Mouse (Mus musculus): ENCODE measurements around the gene Nmrk1. TPM values are rescaled to one million over a fixed set of nuclear protein-coding genes. Genes with fewer than 3 reads are reported as not detected.

The Nmrk1 gene
- polyA plus RNA-seq, 1 experiment from 2014 or later = 9.6 TPM

- Histone ChIP-seq H3K9ac (ENCODE audit: low read length) (no peak overlapping the region), H3K27me3 (replicated peaks; ENCODE audit: control insufficient read depth, insufficient read depth, low read length) (no peaks in the 10 kb centered on the region), H3K4me2 (ENCODE audit: low read length) (no peak overlapping the region), H3K27ac (ENCODE audit: low read depth) (no peak overlapping the region), H3K9me3 (ENCODE audit: control insufficient read depth, low read length) (no peaks in the 10 kb centered on the region), H3K4me3 (ENCODE audit: low read depth, low read length) (no peak overlapping the region), H3K4me1 (replicated peaks; ENCODE audit: control insufficient read depth, insufficient read depth, low read length) (no peaks in the 10 kb centered on the region), H3K36me3 (ENCODE audit: control insufficient read depth, insufficient read depth, low read length) (no peaks in the 10 kb centered on the region; the same call in 1 of the 2 replicates)
- DNase-seq (ENCODE audit: low spot score) (no peak), ATAC-seq (replicated peaks; ENCODE audit: low FRiP score, low TSS enrichment, low read depth) (no peak)
- WGBS = 71% methylated on average over 4 of the region's 4 CpGs
These were observed 9.3 kb downstream of the Nmrk1 start for GRCm38 (mm10) chr19:18641001-18641400.

- Histone ChIP-seq H3K9me3 (ENCODE audit: control insufficient read depth, low read length) (no peaks in the 10 kb centered on the region), H3K27me3 (replicated peaks; ENCODE audit: control insufficient read depth, insufficient read depth, low read length) (no peaks in the 10 kb centered on the region), H3K9ac (ENCODE audit: low read length) (no peak overlapping the region), H3K36me3 (ENCODE audit: control insufficient read depth, insufficient read depth, low read length) (no peaks in the 10 kb centered on the region; the same call in 1 of the 2 replicates), H3K4me1 (replicated peaks; ENCODE audit: control insufficient read depth, insufficient read depth, low read length) (no peaks in the 10 kb centered on the region), H3K27ac (ENCODE audit: low read depth) (no peak overlapping the region), H3K4me2 (ENCODE audit: low read length) (no peak overlapping the region), H3K4me3 (ENCODE audit: low read depth, low read length) (no peak overlapping the region)
- ATAC-seq (replicated peaks; ENCODE audit: low FRiP score, low TSS enrichment, low read depth) (no peak), DNase-seq (ENCODE audit: low spot score) (no peak)
- WGBS = 67% methylated on average over 4 of the region's 4 CpGs
These were observed 11.7 kb downstream of the Nmrk1 start for GRCm38 (mm10) chr19:18643411-18643810.

DNA sequence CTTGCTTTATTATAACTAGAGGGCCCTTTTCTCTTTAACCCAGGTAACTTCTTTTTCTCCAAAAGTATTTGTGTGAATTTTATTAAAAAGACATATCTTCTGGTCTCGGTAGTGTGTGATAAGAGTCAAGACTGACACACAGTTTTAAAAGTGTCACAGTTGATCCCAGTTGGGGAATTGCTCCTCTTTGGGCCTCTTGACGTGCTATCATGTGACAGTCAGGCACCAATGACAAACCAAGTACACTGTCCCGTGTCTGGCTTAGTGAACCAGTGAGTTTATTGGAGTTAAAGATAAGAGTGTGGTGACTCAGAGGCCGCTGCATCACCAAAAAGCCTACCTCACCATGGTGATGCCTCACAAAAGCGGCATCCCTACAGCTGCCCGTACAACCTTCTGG lies 12.3 kb downstream of the Nmrk1 start:
- Histone ChIP-seq H3K4me2 (ENCODE audit: low read length) (no peak overlapping the region), H3K9me3 (ENCODE audit: control insufficient read depth, low read length) (no peaks in the 10 kb centered on the region), H3K4me3 (ENCODE audit: low read depth, low read length) (no peak overlapping the region), H3K27me3 (replicated peaks; ENCODE audit: control insufficient read depth, insufficient read depth, low read length) (no peaks in the 10 kb centered on the region), H3K27ac (ENCODE audit: low read depth) (no peak overlapping the region), H3K4me1 (replicated peaks; ENCODE audit: control insufficient read depth, insufficient read depth, low read length) (no peaks in the 10 kb centered on the region), H3K9ac (ENCODE audit: low read length) (no peak overlapping the region), H3K36me3 (ENCODE audit: control insufficient read depth, insufficient read depth, low read length) (no peaks in the 10 kb centered on the region; the same call in 1 of the 2 replicates)
- WGBS = 70% methylated on average over 6 of the region's 6 CpGs
- ATAC-seq (replicated peaks; ENCODE audit: low FRiP score, low TSS enrichment, low read depth) (no peak), DNase-seq (ENCODE audit: low spot score) (no peak)

- H3K9ac ChIP-seq (ENCODE audit: low read length) = no peak overlapping the region
- DNase-seq (ENCODE audit: low spot score) (no peak), ATAC-seq (replicated peaks; ENCODE audit: low FRiP score, low TSS enrichment, low read depth) (no peak)
- H3K36me3 ChIP-seq (ENCODE audit: control insufficient read depth, insufficient read depth, low read length) = no peaks in the 10 kb centered on the region; the same call in 1 of the 2 replicates
- 66% methylated on average over 3 of the region's 3 CpGs for whole genome bisulfite sequencing
- H3K27ac ChIP-seq (ENCODE audit: low read depth) = no peak overlapping the region
- H3K27me3 ChIP-seq (replicated peaks; ENCODE audit: control insufficient read depth, insufficient read depth, low read length) = no peaks in the 10 kb centered on the region
- no peaks in the 10 kb centered on the region for H3K9me3 ChIP-seq (ENCODE audit: control insufficient read depth, low read length)
- no peaks in the 10 kb centered on the region for H3K4me1 ChIP-seq (replicated peaks; ENCODE audit: control insufficient read depth, insufficient read depth, low read length)
- H3K4me3 ChIP-seq (ENCODE audit: low read depth, low read length) = no peak overlapping the region
- no peak overlapping the region for H3K4me2 ChIP-seq (ENCODE audit: low read length)
These were observed 14.6 kb downstream of the Nmrk1 start for GRCm38 (mm10) chr19:18646397-18646796.

GRCm38 (mm10) chr19:18646853-18647420 lies 15.2 kb downstream of the Nmrk1 start:
- H3K27me3 ChIP-seq (replicated peaks; ENCODE audit: control insufficient read depth, insufficient read depth, low read length) = no peaks in the 10 kb centered on the region
- H3K9me3 ChIP-seq (ENCODE audit: control insufficient read depth, low read length) = no peaks in the 10 kb centered on the region
- no peak overlapping the region for H3K4me2 ChIP-seq (ENCODE audit: low read length)
- WGBS = 80% methylated on average over 5 of the region's 5 CpGs
- ATAC-seq (replicated peaks; ENCODE audit: low FRiP score, low TSS enrichment, low read depth) (no peak), DNase-seq (ENCODE audit: low spot score) (no peak)
- no peak overlapping the region for H3K4me3 ChIP-seq (ENCODE audit: low read depth, low read length)
- H3K4me1 ChIP-seq (replicated peaks; ENCODE audit: control insufficient read depth, insufficient read depth, low read length) = no peaks in the 10 kb centered on the region
- H3K36me3 ChIP-seq (ENCODE audit: control insufficient read depth, insufficient read depth, low read length) = no peaks in the 10 kb centered on the region; the same call in 1 of the 2 replicates
- no peak overlapping the region for H3K9ac ChIP-seq (ENCODE audit: low read length)
- H3K27ac ChIP-seq (ENCODE audit: low read depth) = no peak overlapping the region

DNA sequence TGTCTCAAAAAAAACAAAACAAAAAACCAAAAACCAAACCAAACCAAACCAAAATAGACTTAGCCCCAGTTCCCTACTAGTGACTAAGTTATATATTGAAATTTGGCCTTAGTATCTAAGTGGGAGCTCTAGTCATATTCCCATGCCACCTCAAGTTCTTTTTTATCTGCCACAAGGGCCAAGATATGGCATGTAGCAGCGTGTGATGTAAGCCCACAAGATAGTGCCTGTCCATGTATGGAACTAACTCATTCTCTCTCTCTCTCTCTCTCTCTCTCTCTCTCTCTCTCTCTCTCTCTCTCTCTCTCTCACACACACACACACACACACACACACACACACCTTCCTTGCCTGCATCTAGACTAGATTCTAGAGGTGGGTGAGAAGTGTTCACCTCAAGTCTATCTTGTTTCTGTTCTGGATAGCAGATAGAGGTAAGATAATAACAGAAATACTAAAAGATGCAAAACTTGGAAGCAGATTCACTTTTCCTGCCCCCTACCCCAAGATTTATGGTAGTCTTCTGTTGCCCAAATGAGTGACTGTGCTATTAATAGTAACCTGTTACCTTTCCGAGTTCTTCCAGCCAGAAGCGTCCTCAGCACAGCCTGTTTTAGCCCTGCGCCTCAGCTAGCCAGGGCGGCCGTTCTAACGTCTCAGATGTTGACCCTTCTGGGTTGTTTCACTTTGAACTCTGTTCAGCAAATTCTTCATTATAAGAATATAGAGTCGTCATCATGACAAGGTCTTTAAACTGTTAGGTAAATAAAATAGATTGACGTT lies 16.2 kb downstream of the Nmrk1 start:
- Histone ChIP-seq H3K9ac (ENCODE audit: low read length) (no peak overlapping the region), H3K4me3 (ENCODE audit: low read depth, low read length) (no peak overlapping the region), H3K4me1 (replicated peaks; ENCODE audit: control insufficient read depth, insufficient read depth, low read length) (no peaks in the 10 kb centered on the region), H3K4me2 (ENCODE audit: low read length) (no peak overlapping the region), H3K27me3 (replicated peaks; ENCODE audit: control insufficient read depth, insufficient read depth, low read length) (no peaks in the 10 kb centered on the region), H3K9me3 (ENCODE audit: control insufficient read depth, low read length) (no peaks in the 10 kb centered on the region), H3K27ac (ENCODE audit: low read depth) (no peak overlapping the region), H3K36me3 (ENCODE audit: control insufficient read depth, insufficient read depth, low read length) (no peaks in the 10 kb centered on the region)
- 51% methylated on average over 9 of the region's 9 CpGs for WGBS
- DNase-seq (ENCODE audit: low spot score) (no peak), ATAC-seq (replicated peaks; ENCODE audit: low FRiP score, low TSS enrichment, low read depth) (no peak)

DNA sequence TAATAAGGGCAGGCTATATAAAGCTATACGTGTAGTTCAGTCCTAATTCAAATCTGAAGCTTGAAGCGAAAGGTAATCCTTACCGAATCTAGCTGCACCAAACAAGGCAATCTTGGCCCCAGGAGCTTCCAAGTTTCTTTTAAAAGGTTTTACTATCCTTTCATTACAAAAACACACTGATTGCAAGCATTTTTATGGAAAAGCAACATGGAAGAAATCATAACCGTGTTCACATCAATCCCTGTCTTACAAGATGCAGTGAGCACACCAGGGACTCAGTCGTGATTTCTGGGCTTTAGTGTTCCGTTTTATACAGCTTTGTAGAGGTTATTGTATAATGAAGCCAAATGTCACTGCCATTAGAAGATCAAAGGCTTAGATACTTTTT lies 16.8 kb downstream of the Nmrk1 start:
- Histone ChIP-seq H3K9me3 (ENCODE audit: control insufficient read depth, low read length) (no peaks in the 10 kb centered on the region), H3K27ac (ENCODE audit: low read depth) (no peak overlapping the region), H3K36me3 (ENCODE audit: control insufficient read depth, insufficient read depth, low read length) (no peaks in the 10 kb centered on the region), H3K9ac (ENCODE audit: low read length) (no peak overlapping the region), H3K4me2 (ENCODE audit: low read length) (no peak overlapping the region), H3K4me1 (replicated peaks; ENCODE audit: control insufficient read depth, insufficient read depth, low read length) (no peaks in the 10 kb centered on the region), H3K4me3 (ENCODE audit: low read depth, low read length) (no peak overlapping the region), H3K27me3 (replicated peaks; ENCODE audit: control insufficient read depth, insufficient read depth, low read length) (no peaks in the 10 kb centered on the region)
- WGBS = 77% methylated on average over 6 of the region's 6 CpGs
- ATAC-seq (replicated peaks; ENCODE audit: low FRiP score, low TSS enrichment, low read depth) (no peak), DNase-seq (ENCODE audit: low spot score) (no peak)

- H3K9ac ChIP-seq (ENCODE audit: low read length) = no peak overlapping the region
- H3K36me3 ChIP-seq (ENCODE audit: control insufficient read depth, insufficient read depth, low read length) = no peaks in the 10 kb centered on the region
- H3K9me3 ChIP-seq (ENCODE audit: control insufficient read depth, low read length) = no peaks in the 10 kb centered on the region
- H3K27ac ChIP-seq (ENCODE audit: low read depth) = no peak overlapping the region
- ATAC-seq (replicated peaks; ENCODE audit: low FRiP score, low TSS enrichment, low read depth) (no peak), DNase-seq (ENCODE audit: low spot score) (no peak)
- H3K4me2 ChIP-seq (ENCODE audit: low read length) = no peak overlapping the region
- H3K4me3 ChIP-seq (ENCODE audit: low read depth, low read length) = no peak overlapping the region
- H3K27me3 ChIP-seq (replicated peaks; ENCODE audit: control insufficient read depth, insufficient read depth, low read length) = no peaks in the 10 kb centered on the region
- 86% methylated on average over 4 of the region's 4 CpGs for WGBS
- H3K4me1 ChIP-seq (replicated peaks; ENCODE audit: control insufficient read depth, insufficient read depth, low read length) = no peaks in the 10 kb centered on the region
These were observed 18.2 kb downstream of the Nmrk1 start for GRCm38 (mm10) chr19:18649955-18650354.

GRCm38 (mm10) chr19:18650473-18650872 lies 18.7 kb downstream of the Nmrk1 start:
- H3K36me3 ChIP-seq (ENCODE audit: control insufficient read depth, insufficient read depth, low read length) = no peaks in the 10 kb centered on the region
- no peak overlapping the region for H3K4me3 ChIP-seq (ENCODE audit: low read depth, low read length)
- DNase-seq (ENCODE audit: low spot score) (no peak), ATAC-seq (replicated peaks; ENCODE audit: low FRiP score, low TSS enrichment, low read depth) (no peak)
- WGBS = 77% methylated on average over 6 of the region's 6 CpGs
- no peaks in the 10 kb centered on the region for H3K27me3 ChIP-seq (replicated peaks; ENCODE audit: control insufficient read depth, insufficient read depth, low read length)
- no peak overlapping the region for H3K27ac ChIP-seq (ENCODE audit: low read depth)
- no peak overlapping the region for H3K9ac ChIP-seq (ENCODE audit: low read length)
- no peaks in the 10 kb centered on the region for H3K9me3 ChIP-seq (ENCODE audit: control insufficient read depth, low read length)
- H3K4me2 ChIP-seq (ENCODE audit: low read length) = no peak overlapping the region
- H3K4me1 ChIP-seq (replicated peaks; ENCODE audit: control insufficient read depth, insufficient read depth, low read length) = no peaks in the 10 kb centered on the region
